Mouse (Mus musculus) erythroblast, adult 5-6 weeks (primary cell): ENCODE data around the gene Ptdss2. TPM values are rescaled to one million over a fixed set of nuclear protein-coding genes. Genes with fewer than 3 reads are reported as not detected.
A peak's percentile ranks its signal among the peaks of the same experiment; 100 is the strongest.

Experiments used
- ATAC-seq: replicated peaks from 2 replicates; pipeline ENCODE4 v1.8.0; 2016; ENCODE audit warnings: moderate number of reproducible peaks, mild to moderate bottlenecking, moderate TSS enrichment, inconsistent platforms; ENCODE audit not compliant: poor library complexity, low FRiP score, severe bottlenecking
- total RNA-seq, 2 experiments: library from RNA; stranded (forward) in 1 of 2; stranded (reverse) in 1 of 2; fragments of 150-400 nt in 1 of 2; fragments of 200-764, 138-1000 nt in 1 of 2; gene quantifications; 2 replicates each; pipeline versions ENCODE4 v1.2.3 to v1.2.4; 2015 to 2017; ENCODE audit warnings: low replicate concordance in 2 of 2

The Ptdss2 gene
- total RNA-seq, 2 experiments from 2014 or later = 158 to 164 TPM

DNA sequence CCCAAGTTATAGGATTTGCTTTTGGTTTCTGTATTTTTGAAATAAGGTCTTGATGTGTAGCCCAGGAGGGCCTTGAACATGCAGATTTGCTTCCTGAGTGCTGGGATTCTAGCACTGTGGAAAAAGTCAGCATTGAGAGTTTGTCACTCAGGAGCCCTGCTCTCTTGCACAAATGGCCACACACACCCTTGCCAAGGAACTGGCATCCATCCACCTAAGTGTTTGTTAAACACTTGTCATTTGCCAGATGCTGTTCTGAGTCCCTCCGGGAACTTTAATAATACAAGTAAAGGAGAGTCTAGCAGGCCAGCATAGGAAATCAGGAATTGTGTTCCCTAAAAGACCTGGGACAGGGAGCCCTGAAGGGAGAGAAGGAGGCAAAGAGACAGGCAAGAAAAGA lies 47.1 kb downstream of the Ptdss2 start:
- no peak for ATAC-seq

DNA sequence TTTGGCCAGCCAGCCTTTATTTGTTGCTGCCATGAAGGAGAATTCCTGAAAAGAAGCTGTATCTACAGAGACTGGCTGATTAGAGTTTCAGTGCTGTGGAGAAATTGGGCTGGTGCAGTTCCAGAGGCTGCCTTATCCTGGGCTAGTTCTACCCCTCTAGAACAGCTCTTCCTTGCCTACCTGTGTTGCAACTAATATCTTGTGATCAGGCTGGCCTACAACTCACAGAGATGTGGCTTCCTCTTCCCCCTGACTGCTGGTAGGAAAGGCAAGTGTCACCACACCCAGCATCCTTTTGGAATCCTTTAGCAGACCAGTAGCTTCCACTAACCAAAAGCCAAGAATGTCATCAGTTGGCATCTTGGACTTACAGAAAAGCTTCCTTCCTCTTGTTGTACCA lies 47.7 kb downstream of the Ptdss2 start:
- ATAC-seq = no peak

GRCm38 (mm10) chr7:141172116-141173006 lies 50.2 kb downstream of the Ptdss2 start, which contains the start of gene Rnh1:
TSS of gene Rnh1 (minus strand) at chr7:141172857.
- ATAC-seq = peak; percentile 85

GRCm38 (mm10) chr7:141173323-141173850 lies 51.2 kb downstream of the Ptdss2 start:
- ATAC-seq = no peak

DNA sequence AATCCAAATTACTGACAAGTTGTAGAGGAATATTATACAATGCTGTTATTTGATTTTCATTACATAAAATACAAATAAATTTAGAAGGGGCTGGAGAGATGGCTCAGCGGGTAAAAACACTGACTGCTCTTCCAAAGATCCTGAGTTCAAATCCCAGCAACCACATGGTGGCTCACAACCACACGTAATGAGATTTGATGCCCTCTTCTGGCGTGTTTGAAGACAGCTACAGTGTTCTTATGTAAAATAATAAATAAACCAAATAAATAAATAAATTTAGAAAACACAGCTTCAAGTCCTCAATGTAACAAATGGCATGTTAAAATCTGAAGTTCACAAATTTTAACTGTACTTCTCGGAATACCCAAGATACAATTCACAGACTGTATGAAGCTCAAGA lies 52.9 kb downstream of the Ptdss2 start:
- ATAC-seq = no peak

GRCm38 (mm10) chr7:141176173-141176572 lies 54.0 kb downstream of the Ptdss2 start:
- peak; percentile 81 for ATAC-seq

DNA sequence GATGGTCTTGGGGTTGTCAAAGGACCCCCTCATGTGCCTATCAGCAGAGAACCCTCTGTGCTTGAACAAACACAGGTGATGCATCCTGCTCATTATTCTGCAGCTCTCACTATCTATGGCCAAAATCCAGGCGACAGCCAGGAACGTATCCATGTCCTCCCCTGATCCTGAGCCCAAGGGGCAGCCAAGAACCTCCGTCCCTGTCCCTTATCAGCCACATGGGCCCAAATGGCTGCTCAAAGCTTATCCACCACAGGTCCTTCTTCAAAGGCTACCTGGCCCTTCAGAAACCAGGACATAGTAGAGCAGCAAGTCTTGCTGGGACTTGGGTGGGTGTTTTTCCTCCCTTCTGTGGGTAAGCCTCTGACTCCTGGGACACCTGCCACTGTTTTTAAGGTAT lies 66.0 kb downstream of the Ptdss2 start:
- no peak for ATAC-seq

- no peak for ATAC-seq
These were observed 66.6 kb downstream of the Ptdss2 start for GRCm38 (mm10) chr7:141188733-141189132.

DNA sequence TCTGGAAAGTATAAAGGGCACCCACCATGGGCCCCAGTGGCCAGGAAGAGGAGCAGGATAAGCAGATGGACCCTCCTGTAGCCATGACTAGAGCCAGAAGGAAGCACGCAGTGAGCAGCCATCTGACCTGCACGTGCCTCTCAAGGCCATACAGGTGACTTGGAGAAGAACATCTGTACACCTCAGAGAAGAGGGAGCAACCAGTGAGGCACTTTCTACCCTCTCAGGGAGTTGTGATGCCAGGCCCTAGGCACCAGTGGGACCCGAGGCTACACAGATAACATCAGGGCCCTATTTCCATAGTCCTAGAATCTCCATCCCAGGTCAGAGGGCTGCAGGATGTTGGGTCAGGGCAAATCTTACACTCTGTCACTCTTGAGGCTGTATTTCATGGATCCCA lies 68.0 kb downstream of the Ptdss2 start:
- no peak for ATAC-seq

DNA sequence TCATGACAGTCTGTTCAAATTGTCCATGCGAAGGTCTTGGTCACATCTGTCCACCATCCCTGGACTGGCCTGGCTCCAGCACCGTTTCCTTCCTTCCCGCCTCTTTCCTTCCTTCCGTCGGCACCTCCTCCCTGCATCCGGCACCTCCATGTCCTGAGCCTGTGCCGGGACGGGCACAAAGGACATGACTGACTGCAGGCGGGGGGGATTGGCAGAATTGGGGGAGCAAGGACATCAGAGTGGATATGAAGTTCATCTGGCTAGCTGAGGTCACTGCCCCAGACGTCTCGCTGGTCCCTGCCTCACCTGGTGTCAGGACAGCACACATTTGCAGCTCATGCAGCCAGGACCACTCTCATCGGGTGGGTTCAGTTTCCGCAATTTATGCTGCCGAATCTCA lies 68.9 kb downstream of the Ptdss2 start:
- ATAC-seq = no peak

DNA sequence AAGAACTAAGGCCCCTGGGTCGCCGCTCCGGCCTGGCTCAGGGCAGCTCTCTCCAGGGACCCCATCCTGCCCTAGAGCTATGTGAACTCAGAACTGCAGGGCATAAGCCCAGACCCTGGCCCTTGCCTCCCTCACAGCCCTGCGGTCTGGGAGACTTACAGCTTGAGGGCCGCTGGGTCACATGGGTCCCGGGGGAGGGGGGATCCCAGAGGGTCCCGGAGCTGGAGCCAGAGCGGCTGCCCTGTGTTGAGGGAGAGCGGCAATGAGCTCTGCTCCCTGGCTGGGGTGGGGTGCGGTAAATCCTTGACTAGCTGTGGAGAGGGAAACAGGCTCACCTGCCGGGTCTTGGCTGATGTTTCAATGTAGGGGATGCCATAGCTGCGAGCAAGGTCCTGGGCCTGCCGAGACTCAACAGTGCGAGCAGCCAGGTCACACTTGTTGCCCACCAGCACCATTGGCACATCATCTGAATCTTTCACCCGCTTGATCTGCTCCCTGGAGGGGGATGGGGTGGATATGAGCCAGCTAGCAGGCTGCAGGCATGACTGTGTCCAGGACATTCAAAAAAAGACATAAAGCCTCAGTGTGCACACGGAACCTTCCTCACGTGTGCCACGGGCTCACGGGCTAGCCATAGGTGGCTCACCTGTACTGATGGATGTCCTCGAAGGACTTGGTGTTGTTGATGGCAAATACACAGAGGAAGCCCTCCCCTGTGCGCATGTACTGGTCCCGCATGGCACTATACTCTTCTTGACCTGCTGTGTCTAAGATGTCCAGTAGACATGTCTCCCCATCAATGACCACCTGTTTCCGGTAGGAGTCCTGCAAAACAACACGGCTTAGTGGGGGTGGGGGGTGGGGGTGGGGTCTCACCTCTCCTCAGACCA lies 69.9 kb downstream of the Ptdss2 start:
- no peak for ATAC-seq

DNA sequence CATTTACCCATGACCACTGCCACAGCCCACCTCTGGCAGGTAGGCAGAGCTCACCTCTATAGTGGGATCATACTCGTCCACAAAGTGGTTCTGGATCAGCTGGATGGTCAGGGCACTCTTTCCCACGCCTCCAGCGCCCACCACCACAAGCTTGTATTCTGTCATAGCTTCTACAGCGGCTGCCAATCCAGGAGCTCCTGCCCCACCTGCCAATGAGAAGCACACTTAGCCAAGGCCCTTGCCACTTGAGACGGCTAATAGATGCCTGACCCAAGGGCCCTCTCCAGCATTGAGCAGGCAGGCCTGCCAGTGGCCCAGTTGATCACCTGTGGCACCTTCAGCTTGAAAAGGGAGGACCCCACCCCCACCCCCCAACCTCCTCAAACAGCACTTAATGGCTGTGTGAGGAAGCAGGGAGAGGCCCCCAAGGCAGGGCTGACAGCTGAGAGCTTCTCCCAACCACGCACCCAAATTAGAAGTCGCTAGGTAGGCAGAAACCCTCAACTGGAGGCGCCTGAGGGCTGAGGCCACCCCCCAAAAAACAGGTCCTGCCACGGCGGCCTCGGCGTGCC lies 70.7 kb downstream of the Ptdss2 start:
- no peak for ATAC-seq

GRCm38 (mm10) chr7:141193348-141193856 lies 71.2 kb downstream of the Ptdss2 start:
- peak; percentile 23 for ATAC-seq

GRCm38 (mm10) chr7:141193948-141194347 lies 71.8 kb downstream of the Ptdss2 start, which contains the start of the genes Hras and Lrrc56:
TSS of gene Hras (minus strand) at chr7:141194005.
TSS of gene Lrrc56 (plus strand) at chr7:141194157.
- peak; percentile 85 for ATAC-seq

DNA sequence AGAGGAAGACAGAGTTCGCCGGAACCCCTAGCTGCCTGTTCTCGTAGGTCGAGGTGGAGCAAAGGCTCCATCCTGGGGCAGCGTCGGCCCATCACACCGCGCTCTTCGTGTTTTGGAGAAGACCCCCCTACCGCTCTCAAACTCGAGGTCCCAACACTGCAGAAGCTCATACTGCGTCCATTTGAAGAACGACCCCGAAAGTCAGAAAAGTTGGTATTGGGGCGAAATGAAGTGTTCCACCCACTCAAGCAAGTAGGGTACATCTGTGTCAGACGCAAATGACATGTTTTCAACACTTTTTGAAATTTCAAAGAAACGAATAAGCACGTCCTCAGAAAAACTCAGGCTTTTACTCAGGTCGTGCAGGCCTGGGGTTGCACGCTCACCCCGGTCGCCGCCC lies 72.2 kb downstream of the Ptdss2 start:
- no peak for ATAC-seq

DNA sequence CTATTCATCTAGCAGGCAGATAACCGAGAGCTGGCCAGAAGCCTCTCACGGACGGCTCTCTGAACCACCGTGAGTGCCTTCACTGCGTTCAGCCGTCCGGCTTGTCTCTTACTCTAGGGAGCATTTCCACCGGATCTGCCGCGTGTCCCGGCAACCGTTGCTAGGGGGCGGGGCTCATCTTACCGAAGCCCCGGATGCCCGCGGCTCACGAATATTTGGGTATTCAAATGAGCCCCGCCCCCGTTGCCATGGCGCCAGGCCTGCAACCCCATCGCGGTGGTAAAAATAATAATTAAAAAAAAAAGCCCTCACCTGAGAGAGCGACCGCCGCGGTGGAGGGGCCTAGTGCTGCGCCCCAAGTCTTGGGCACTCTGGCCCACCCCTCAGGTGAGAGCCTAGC lies 72.6 kb downstream of the Ptdss2 start:
- ATAC-seq = peak; percentile 67

GRCm38 (mm10) chr7:141195754-141196153 lies 73.6 kb downstream of the Ptdss2 start:
- ATAC-seq = no peak

DNA sequence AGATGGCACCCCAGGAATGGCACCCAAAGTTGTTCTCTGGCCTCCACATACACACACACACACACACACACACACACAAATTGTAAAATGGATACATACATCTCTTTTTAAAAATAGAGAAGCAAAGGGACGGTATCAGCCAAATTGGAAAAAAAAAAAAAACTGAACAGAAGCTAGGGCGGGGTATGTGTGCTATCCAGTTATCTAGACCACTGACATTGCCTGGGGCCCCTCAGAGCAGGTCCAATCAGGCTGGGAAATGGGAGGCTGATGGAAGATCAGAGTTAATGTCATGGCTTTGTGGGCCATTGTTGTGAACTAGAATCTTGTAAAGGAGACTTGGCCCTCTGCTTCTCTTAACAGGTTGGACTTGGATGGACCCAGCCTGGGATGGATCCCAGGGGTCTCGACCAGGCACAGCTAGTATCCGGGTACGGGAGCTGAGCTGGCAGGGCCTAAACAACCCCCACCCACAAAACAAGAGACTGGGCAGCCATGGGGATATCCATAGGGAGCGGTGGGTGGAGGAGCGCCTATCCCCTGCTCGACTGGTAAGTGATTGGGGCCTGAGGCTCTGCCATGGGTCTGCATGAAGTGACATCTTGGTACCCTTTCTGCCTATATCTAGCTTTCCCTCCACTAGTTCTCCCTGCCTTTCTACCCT lies 74.6 kb downstream of the Ptdss2 start:
- ATAC-seq = no peak

DNA sequence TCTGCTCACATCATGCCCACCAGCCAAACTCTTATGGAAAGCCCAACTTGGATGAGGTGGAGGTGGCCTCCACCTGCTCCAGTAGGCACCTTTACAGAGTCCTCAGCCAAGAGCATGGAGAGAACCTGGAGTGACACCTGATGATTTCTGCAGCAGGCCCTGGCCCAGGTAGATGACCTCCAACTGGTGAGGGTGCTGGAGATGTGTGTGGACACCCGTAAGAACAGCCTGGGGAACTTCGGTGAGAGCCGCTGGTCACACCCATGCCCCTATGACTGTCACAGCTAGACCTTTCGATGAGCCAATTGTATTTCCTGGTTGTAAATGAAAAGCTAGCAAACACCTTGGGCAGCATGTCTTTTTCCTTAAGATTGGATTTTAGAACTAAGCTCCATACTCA lies 75.9 kb downstream of the Ptdss2 start:
- no peak for ATAC-seq
